ENCODE assay signal across 8 mouse cellular contexts in genomic region chr10:95681058-95681440, GRCm38 (mm10). TPM values are rescaled to one million over a fixed set of nuclear protein-coding genes. Genes with fewer than 3 reads are reported as not detected.
DNase-seq lines count a peak whose midpoint lies in the region; ATAC-seq and TF ChIP-seq lines count a peak whose summit lies in the region.

No protein-coding gene starts in this region.

- TF ChIP-seq POLR2A in limb, embryonic 14.5 days (IDR thresholded peaks at IDR 0.05; ENCODE audit: borderline replicate concordance, extremely low read depth, insufficient read depth, insufficient read length): no peak
- no peak for TF ChIP-seq POLR2A in small intestine, adult 2 months (IDR thresholded peaks at IDR 0.05; ENCODE audit: low read depth, low read length)

- intact Hi-C loops in left cerebral cortex, postnatal 25 days (cut with DNase I): no loop called here

- peak overlapping the region; percentile 63 for H3K27ac ChIP-seq in heart, embryonic 16.5 days (ENCODE audit: low read length)
- no peak overlapping the region for H3K27ac ChIP-seq in limb, embryonic 14.5 days (replicated peaks; ENCODE audit: low read depth, low read length)
- H3K27ac ChIP-seq in small intestine, adult 2 months (ENCODE audit: insufficient read depth, low read depth, low read length): peak overlapping the region; percentile 60

- TF ChIP-seq CTCF in E14TG2a.4 (conservative IDR thresholded peaks at IDR 0.05; ENCODE audit: low read length): no peak
- no peak for TF ChIP-seq CTCF in small intestine, adult 2 months (IDR thresholded peaks at IDR 0.05; ENCODE audit: extremely low read depth, insufficient read length, insufficient replicate concordance, low read depth, low read length)

- H3K27me3 ChIP-seq in E14TG2a.4 (ENCODE audit: insufficient read depth, low read length): no peaks in the 10 kb centered on the region
- no peaks in the 10 kb centered on the region for H3K27me3 ChIP-seq in heart, embryonic 16.5 days (ENCODE audit: control insufficient read depth, insufficient read depth, low read length)
- no peaks in the 10 kb centered on the region for H3K27me3 ChIP-seq in limb, embryonic 14.5 days (ENCODE audit: control insufficient read depth, insufficient read depth, low read length)
- no peaks in the 10 kb centered on the region for H3K27me3 ChIP-seq in small intestine, adult 2 months (ENCODE audit: control insufficient read depth, insufficient read depth, low read length)

- peak overlapping the region; percentile 58 for H3K9ac ChIP-seq in heart, embryonic 16.5 days (ENCODE audit: low read length)
- no peak overlapping the region for H3K9ac ChIP-seq in limb, embryonic 14.5 days (ENCODE audit: low read depth, low read length, severe bottlenecking)

- ATAC-seq in heart, embryonic 16.5 days (replicated peaks; ENCODE audit: extremely low read depth, insufficient read depth, low FRiP score): peak; percentile 23; the same call in 1 of the 2 replicates
- ATAC-seq in limb, embryonic 14.5 days (ENCODE audit: low FRiP score, low read depth): no peak

- H3K4me3 ChIP-seq in E14TG2a.4 (replicated peaks; ENCODE audit: low read length): peak overlapping the region; percentile 74
- H3K4me3 ChIP-seq in heart, embryonic 16.5 days (ENCODE audit: low read length): peak overlapping the region; percentile 37
- peak overlapping the region; percentile 10; the same call in 1 of the 2 replicates for H3K4me3 ChIP-seq in limb, embryonic 14.5 days (replicated peaks; ENCODE audit: low read length)
- H3K4me3 ChIP-seq in small intestine, adult 2 months (ENCODE audit: low read depth, low read length): peak overlapping the region; percentile 47

- H3K4me2 ChIP-seq in heart, embryonic 16.5 days (ENCODE audit: low read depth, low read length): peak overlapping the region; percentile 53
- H3K4me2 ChIP-seq in limb, embryonic 14.5 days (replicated peaks; ENCODE audit: low read depth, low read length, severe bottlenecking): peak overlapping the region; percentile 25; the same call in 1 of the 2 replicates

- peak; percentile 49 for DNase-seq in CD4-positive helper T cell, adult 2 months (ENCODE audit: low read depth, low spot score)
- no peak for DNase-seq in limb, embryonic 14.5 days (ENCODE audit: low spot score)
- DNase-seq in layer of hippocampus, adult 11-12 months (ENCODE audit: low spot score): no peak
- no peak for DNase-seq in spleen, adult 12 weeks (ENCODE audit: low spot score)
- DNase-seq in left cerebral cortex, postnatal 25 days (ENCODE audit: low spot score in 2 of 2): no peak

- H3K9me3 ChIP-seq in E14TG2a.4 (ENCODE audit: low read length): no peaks in the 10 kb centered on the region
- no peaks in the 10 kb centered on the region for H3K9me3 ChIP-seq in heart, embryonic 16.5 days (replicated peaks; ENCODE audit: control insufficient read depth, low read length)
- H3K9me3 ChIP-seq in limb, embryonic 14.5 days (ENCODE audit: control insufficient read depth, low read length): no peaks in the 10 kb centered on the region

- WGBS in heart, embryonic 16.5 days: 50% methylated on average over 7 of the region's 7 CpGs
- 56% methylated on average over 7 of the region's 7 CpGs for WGBS in limb, embryonic 14.5 days
- 48% methylated on average over 7 of the region's 7 CpGs for WGBS in small intestine, adult 2 months

- H3K36me3 ChIP-seq in E14TG2a.4 (ENCODE audit: insufficient read depth, low read length): no peaks in the 10 kb centered on the region
- no peaks in the 10 kb centered on the region for H3K36me3 ChIP-seq in heart, embryonic 16.5 days (ENCODE audit: control insufficient read depth, insufficient read depth)
- H3K36me3 ChIP-seq in limb, embryonic 14.5 days (ENCODE audit: control insufficient read depth, insufficient read depth, low read length): no peaks in the 10 kb centered on the region
- H3K36me3 ChIP-seq in small intestine, adult 2 months (ENCODE audit: control insufficient read depth, insufficient read depth, low read length): no peaks in the 10 kb centered on the region

- H3K4me1 ChIP-seq in E14TG2a.4 (replicated peaks; ENCODE audit: low read depth, low read length): peaks cover 64% of the 10 kb centered on the region
- peaks cover 23% of the 10 kb centered on the region for H3K4me1 ChIP-seq in heart, embryonic 16.5 days (ENCODE audit: control insufficient read depth, insufficient read depth, low read length)
- peaks cover 14% of the 10 kb centered on the region for H3K4me1 ChIP-seq in limb, embryonic 14.5 days (ENCODE audit: control insufficient read depth, insufficient read depth, low read length)
- H3K4me1 ChIP-seq in small intestine, adult 2 months (ENCODE audit: control insufficient read depth, insufficient read depth, insufficient read length, low read length): peaks cover 6% of the 10 kb centered on the region

RNA-seq across cellular contexts. Expression of gene Anapc15-ps, which starts 7.8 kb away (rescaled TPM):
- 0.71 TPM in 1 of 2 replicates, not detected in the other for polyA plus RNA-seq in heart, embryonic 16.5 days (2015; fragmentation: Nextera tagmentation; extraction: Ambion mirVana)
- 0.31 TPM in 1 of 2 replicates, not detected in the other for polyA plus RNA-seq in limb, embryonic 14.5 days (2012; rRNA removed)
- not detected in 2 replicates for polyA plus RNA-seq in limb, embryonic 14.5 days (2014; fragmentation: Nextera tagmentation; extraction: Ambion mirVana)
- not detected in 2 replicates for polyA plus RNA-seq in small intestine, adult 2 months (2012; rRNA removed)
- total RNA-seq in left cerebral cortex, postnatal 25 days (2021): not detected

Comparison
In these comparisons a context has a peak if more than half of its experiments do, and no peak if none do; other contexts are left out.
1. H3K4me3 ChIP-seq: peak in every context shown above with its lines; median percentile 74 in E14TG2a.4; 47 in small intestine, adult 2 months; 37 in heart, embryonic 16.5 days; 10 in limb, embryonic 14.5 days.